Mouse (Mus musculus) liver, adult 2 months (tissue): ENCODE measurements at regions not wholly inside any gene's neighbourhood (a gene's known extent, or its start where the extent isn't known, plus 50 kb on each side); places are given as distances from the start of the nearest gene placed in this dataset.

Experiments
- DNase-seq: peaks from one replicate; pipeline ENCODE4 v3.0.0-alpha.2; 2011; ENCODE audit warnings: low read depth, low spot score; ENCODE audit errors: extremely low read depth
- H3K27ac ChIP-seq: fragments of 200-500 bp; replicated peaks from 2 replicates; pipeline ENCODE4 v1.5.1; 2012; ENCODE audit warnings: low read depth, mild to moderate bottlenecking, control low read depth, inconsistent platforms, low read length; ENCODE audit not compliant: insufficient read depth
- H3K27me3 ChIP-seq: fragments of 200-500 bp; 2 replicates; pipeline ENCODE4 v1.6.1; 2012; ENCODE audit warnings: mild to moderate bottlenecking, moderate library complexity, low read length, inconsistent platforms; ENCODE audit not compliant: control insufficient read depth, insufficient read depth
- H3K36me3 ChIP-seq: fragments of 200-500 bp; 2 replicates; pipeline ENCODE4 v1.6.1; 2012; ENCODE audit warnings: low read length, inconsistent platforms; ENCODE audit not compliant: control insufficient read depth, insufficient read depth
- H3K4me1 ChIP-seq: fragments of 200-500 bp; 2 replicates; pipeline ENCODE4 v1.6.1; 2011; ENCODE audit warnings: low read length; ENCODE audit not compliant: control insufficient read depth, insufficient read depth
- H3K4me3 ChIP-seq: fragments of 200-500 bp; 2 replicates; pipeline ENCODE4 v1.5.1; 2011; ENCODE audit warnings: low read depth, mild to moderate bottlenecking, control low read depth, low read length, moderate library complexity; ENCODE audit not compliant: insufficient read depth
- H3K79me2 ChIP-seq: fragments of 200-500 bp; 2 replicates; pipeline ENCODE4 v1.6.1; 2012; ENCODE audit warnings: inconsistent platforms, mild to moderate bottlenecking, low read length, moderate library complexity; ENCODE audit not compliant: control insufficient read depth, insufficient read depth
- H3K9ac ChIP-seq: fragments of 200-500 bp; 2 replicates; pipeline ENCODE4 v1.6.1; 2012; ENCODE audit warnings: low read depth, mild to moderate bottlenecking, control low read depth, inconsistent platforms, low read length
- CTCF ChIP-seq: fragments of 200-500 bp; IDR thresholded peaks from 2 replicates; pipeline ENCODE4 v1.5.1; 2011; ENCODE audit warnings: low read depth, low read length, control low read depth
- POLR2A ChIP-seq: fragments of 200-500 bp; IDR thresholded peaks from 2 replicates; pipeline ENCODE4 v1.6.1; 2011; ENCODE audit warnings: low read length, control low read depth; ENCODE audit not compliant: insufficient read depth; ENCODE audit errors: extremely low read depth
- WGBS: fragments of 180-500 bp; shearing (Covaris S2); methylation state at CpG from one replicate; pipeline ENCODE4 v1.1.7; 2018; 5-methylcytosine and 5-hydroxymethylcytosine counted together

GRCm38 (mm10) chr3:35149251-35149691 lies 499.1 kb downstream of the Sox2 start:
- Histone ChIP-seq H3K27ac (no peak overlapping the region), H3K4me1 (no peaks in the 10 kb centered on the region), H3K9ac (no peak overlapping the region), H3K4me3 (no peak overlapping the region), H3K79me2 (no peaks in the 10 kb centered on the region), H3K27me3 (no peaks in the 10 kb centered on the region), H3K36me3 (no peaks in the 10 kb centered on the region)
- no peak for TF ChIP-seq POLR2A
- DNase-seq, result no peak
- WGBS, result 64% methylated on average over 12 of the region's 12 CpGs

DNA sequence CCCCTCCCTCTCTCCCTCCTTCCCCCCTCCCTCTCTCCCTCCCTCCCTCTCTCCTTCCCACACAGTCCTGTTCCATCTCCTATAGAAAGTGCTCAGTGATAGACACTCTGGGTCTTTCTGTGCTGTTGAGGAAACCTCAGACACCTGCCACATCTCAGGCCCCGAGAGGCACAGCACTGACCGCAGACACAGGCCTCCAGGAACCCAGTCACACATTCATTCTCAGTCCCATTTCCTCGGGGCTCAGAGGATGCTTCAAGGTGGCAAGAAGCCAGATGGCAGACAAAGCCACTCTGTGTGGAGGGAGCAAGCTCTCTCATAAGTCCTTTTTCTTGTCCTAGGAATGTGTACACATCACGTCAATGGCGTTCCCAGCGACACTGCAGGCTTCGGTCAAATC lies 502.0 kb downstream of the Sox2 start:
- no peak overlapping the region for H3K27ac ChIP-seq
- no peak overlapping the region for H3K4me3 ChIP-seq
- no peak for DNase-seq
- H3K9ac ChIP-seq, result no peak overlapping the region
- no peaks in the 10 kb centered on the region for H3K27me3 ChIP-seq
- TF ChIP-seq POLR2A (no peak), CTCF (no peak)
- WGBS, result 85% methylated on average over 7 of the region's 7 CpGs
- no peaks in the 10 kb centered on the region for H3K36me3 ChIP-seq
- H3K4me1 ChIP-seq, result no peaks in the 10 kb centered on the region
- no peaks in the 10 kb centered on the region for H3K79me2 ChIP-seq

DNA sequence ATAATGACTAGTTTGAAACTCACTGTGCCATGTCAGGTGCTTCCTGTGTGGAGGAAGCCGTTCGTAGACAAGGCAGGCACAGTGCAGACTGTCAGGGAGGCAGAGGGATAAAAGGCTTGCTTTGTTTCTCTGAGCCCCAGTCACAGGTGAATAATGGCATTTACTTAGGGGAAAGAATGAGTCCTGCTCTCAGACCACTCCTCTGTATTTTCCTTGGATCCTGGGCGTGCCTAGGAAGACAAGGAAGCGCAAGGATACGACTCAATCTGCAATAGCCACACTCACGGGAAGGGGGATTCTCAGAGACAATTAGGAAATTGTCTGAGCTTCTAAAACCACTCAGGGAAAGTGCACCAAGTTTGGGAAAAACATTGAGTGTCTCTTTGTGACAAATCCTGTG lies 504.1 kb downstream of the Sox2 start:
- Histone ChIP-seq H3K4me1 (no peaks in the 10 kb centered on the region), H3K4me3 (no peak overlapping the region), H3K9ac (no peak overlapping the region), H3K36me3 (no peaks in the 10 kb centered on the region), H3K27ac (no peak overlapping the region), H3K79me2 (no peaks in the 10 kb centered on the region), H3K27me3 (no peaks in the 10 kb centered on the region)
- TF ChIP-seq CTCF (no peak), POLR2A (no peak)
- no peak for DNase-seq
- 77% methylated on average over 6 of the region's 6 CpGs for WGBS

- peak; percentile 77 for DNase-seq
- Histone ChIP-seq H3K4me3 (no peak overlapping the region), H3K9ac (no peak overlapping the region), H3K36me3 (no peaks in the 10 kb centered on the region), H3K27ac (no peak overlapping the region), H3K4me1 (no peaks in the 10 kb centered on the region; the same call in 1 of the 2 replicates), H3K79me2 (no peaks in the 10 kb centered on the region), H3K27me3 (no peaks in the 10 kb centered on the region)
- 9% methylated on average over 1 of the region's 1 CpGs for WGBS
- no peak for TF ChIP-seq POLR2A
- TF ChIP-seq CTCF, result no peak
These were observed 518.5 kb downstream of the Sox2 start for GRCm38 (mm10) chr3:35168676-35169075.

- TF ChIP-seq CTCF, result no peak
- TF ChIP-seq POLR2A, result no peak
- no peaks in the 10 kb centered on the region for H3K4me1 ChIP-seq
- no peaks in the 10 kb centered on the region for H3K27me3 ChIP-seq
- 95% methylated on average over 12 of the region's 12 CpGs for WGBS
- H3K4me3 ChIP-seq, result no peak overlapping the region
- no peak overlapping the region for H3K27ac ChIP-seq
- H3K36me3 ChIP-seq, result no peaks in the 10 kb centered on the region
- no peak for DNase-seq
- no peak overlapping the region for H3K9ac ChIP-seq
- no peaks in the 10 kb centered on the region for H3K79me2 ChIP-seq
These were observed 528.7 kb downstream of the Sox2 start for GRCm38 (mm10) chr3:35178759-35179440.

- Histone ChIP-seq H3K4me3 (no peak overlapping the region), H3K36me3 (no peaks in the 10 kb centered on the region), H3K27me3 (no peaks in the 10 kb centered on the region), H3K79me2 (no peaks in the 10 kb centered on the region), H3K4me1 (no peaks in the 10 kb centered on the region), H3K9ac (no peak overlapping the region), H3K27ac (no peak overlapping the region)
- no peak for TF ChIP-seq POLR2A
- TF ChIP-seq CTCF, result no peak
- 85% methylated on average over 5 of the region's 5 CpGs for WGBS
- no peak for DNase-seq
These were observed 545.4 kb upstream of the Atp11b start for GRCm38 (mm10) chr3:35208526-35208925.
